8 mouse cellular contexts compared by ENCODE assay signal in genomic region chr3:95318548-95318947, GRCm38 (mm10). TPM values are rescaled to one million over a fixed set of nuclear protein-coding genes. Genes with fewer than 3 reads are reported as not detected.
A peak's percentile ranks its signal among the peaks of the same experiment; 100 is the strongest.
DNase-seq lines count a peak whose midpoint lies in the region; ATAC-seq and TF ChIP-seq lines count a peak whose summit lies in the region.

No protein-coding gene starts in this region.

- no peak for ATAC-seq in midbrain, embryonic 13.5 days
- no peak for ATAC-seq in midbrain, postnatal 0 days (ENCODE audit: low FRiP score)

- no peaks in the 10 kb centered on the region for H3K27me3 ChIP-seq in midbrain, embryonic 13.5 days
- H3K27me3 ChIP-seq in midbrain, postnatal 0 days (ENCODE audit: insufficient read depth, low read length): no peaks in the 10 kb centered on the region

- no peak overlapping the region for H3K4me3 ChIP-seq in midbrain, embryonic 13.5 days (replicated peaks)
- H3K4me3 ChIP-seq in midbrain, postnatal 0 days (ENCODE audit: low read depth, low read length): no peak overlapping the region
- no peak overlapping the region for H3K4me3 ChIP-seq in cortical plate, adult 2 months (ENCODE audit: insufficient read depth, low read length)

- H3K4me1 ChIP-seq in midbrain, embryonic 13.5 days (replicated peaks): peaks cover 40% of the 10 kb centered on the region
- 0 out of 2 replicates have a peak, but pooled peaks cover 7% of the 10 kb centered on the region for H3K4me1 ChIP-seq in midbrain, postnatal 0 days (ENCODE audit: insufficient read depth, low read length)
- peaks cover 2% of the 10 kb centered on the region; the same call in 1 of the 2 replicates for H3K4me1 ChIP-seq in cortical plate, adult 2 months (ENCODE audit: control insufficient read depth, insufficient read depth, low read length)

- DNase-seq in midbrain, postnatal 0 days (ENCODE audit: low spot score): no peak
- peak; percentile 87 to 91 for DNase-seq in kidney, adult 8-10 months
- peak; percentile 77 for DNase-seq in lung, postnatal 14 days
- DNase-seq in thymus, postnatal 0 days (ENCODE audit: low spot score): no peak
- no peak for DNase-seq in left cerebral cortex, adult 11 months (ENCODE audit: low spot score)
- no peak for DNase-seq in frontal cortex, postnatal 10 days (ENCODE audit: low spot score in 2 of 2)

- H3K27ac ChIP-seq in midbrain, embryonic 13.5 days: no peak overlapping the region
- no peak overlapping the region for H3K27ac ChIP-seq in midbrain, postnatal 0 days (ENCODE audit: low read depth, low read length)
- H3K27ac ChIP-seq in cortical plate, adult 2 months (ENCODE audit: insufficient read depth, low read length): peak overlapping the region; percentile 6; the same call in 1 of the 2 replicates

- TF ChIP-seq CTCF in midbrain, postnatal 0 days (IDR thresholded peaks at IDR 0.05): no peak
- TF ChIP-seq CTCF in cortical plate, adult 2 months (IDR thresholded peaks at IDR 0.05; ENCODE audit: extremely low read depth, insufficient read depth, low read length): no peak

- WGBS in midbrain, embryonic 13.5 days: 35% methylated on average over 6 of the region's 6 CpGs
- WGBS in midbrain, postnatal 0 days: 43% methylated on average over 6 of the region's 6 CpGs

- peak overlapping the region; percentile 12; the same call in 1 of the 2 replicates for H3K9ac ChIP-seq in midbrain, embryonic 13.5 days (replicated peaks)
- no peak overlapping the region for H3K9ac ChIP-seq in midbrain, postnatal 0 days (replicated peaks; ENCODE audit: low read length, poor library complexity, severe bottlenecking)

- no peak overlapping the region for H3K4me2 ChIP-seq in midbrain, embryonic 13.5 days (replicated peaks)
- H3K4me2 ChIP-seq in midbrain, postnatal 0 days (ENCODE audit: low read depth, low read length, poor library complexity, severe bottlenecking): no peak overlapping the region

- H3K36me3 ChIP-seq in midbrain, embryonic 13.5 days: peaks cover 38% of the 10 kb centered on the region
- peaks cover 35% of the 10 kb centered on the region for H3K36me3 ChIP-seq in midbrain, postnatal 0 days (ENCODE audit: insufficient read depth, low read length)

- H3K9me3 ChIP-seq in midbrain, embryonic 13.5 days: no peaks in the 10 kb centered on the region
- H3K9me3 ChIP-seq in midbrain, postnatal 0 days (ENCODE audit: low read length): no peaks in the 10 kb centered on the region

- 0 out of 2 replicates have a peak, but pooled peaks have one; percentile 39 for TF ChIP-seq POLR2A in cortical plate, adult 2 months (IDR thresholded peaks at IDR 0.05; ENCODE audit: extremely low read depth, insufficient read depth, low read length)

RNA-seq across cellular contexts. Expression of gene Cers2, which starts 4.0 kb away (rescaled TPM):
- polyA plus RNA-seq in midbrain, embryonic 13.5 days (2015; fragmentation: Nextera tagmentation; extraction: Ambion mirVana): 91.3 and 93.8 TPM in 2 replicates
- total RNA-seq in midbrain, postnatal 0 days (2014; rRNA removed): 58.5 and 62.7 TPM in 2 replicates
- polyA plus RNA-seq in midbrain, postnatal 0 days (2015; fragmentation: Nextera tagmentation; extraction: Ambion mirVana): 82.5 and 83.9 TPM in 2 replicates
- polyA plus RNA-seq in cortical plate, adult 2 months (2012; rRNA removed): 101 and 110 TPM in 2 replicates
- 120 and 126 TPM in 2 replicates for polyA plus RNA-seq in thymus, postnatal 0 days (2015; fragmentation: Nextera tagmentation; extraction: Ambion mirVana)

RNA-seq across cellular contexts. Expression of gene Anxa9, which starts 11.6 kb away (rescaled TPM):
- polyA plus RNA-seq in midbrain, embryonic 13.5 days (2015; fragmentation: Nextera tagmentation; extraction: Ambion mirVana): 0.58 and 0.63 TPM in 2 replicates
- total RNA-seq in midbrain, postnatal 0 days (2014; rRNA removed): 0.27 TPM in 1 of 2 replicates, not detected in the other
- polyA plus RNA-seq in midbrain, postnatal 0 days (2015; fragmentation: Nextera tagmentation; extraction: Ambion mirVana): 0.32 TPM in 2 replicates
- 2.3 and 2.4 TPM in 2 replicates for polyA plus RNA-seq in cortical plate, adult 2 months (2012; rRNA removed)
- 0.50 and 0.73 TPM in 2 replicates for polyA plus RNA-seq in thymus, postnatal 0 days (2015; fragmentation: Nextera tagmentation; extraction: Ambion mirVana)

RNA-seq across cellular contexts. Expression of gene Prune1, which starts 36.7 kb away (rescaled TPM):
- polyA plus RNA-seq in midbrain, embryonic 13.5 days (2015; fragmentation: Nextera tagmentation; extraction: Ambion mirVana): 46.4 and 50.1 TPM in 2 replicates
- 78.9 and 93.8 TPM in 2 replicates for total RNA-seq in midbrain, postnatal 0 days (2014; rRNA removed)
- 77.3 and 84.0 TPM in 2 replicates for polyA plus RNA-seq in midbrain, postnatal 0 days (2015; fragmentation: Nextera tagmentation; extraction: Ambion mirVana)
- 24.8 and 26.2 TPM in 2 replicates for polyA plus RNA-seq in cortical plate, adult 2 months (2012; rRNA removed)
- polyA plus RNA-seq in thymus, postnatal 0 days (2015; fragmentation: Nextera tagmentation; extraction: Ambion mirVana): 9.0 and 10.1 TPM in 2 replicates

RNA-seq across cellular contexts. Expression of gene Mindy1, which starts 37.4 kb away (rescaled TPM):
- polyA plus RNA-seq in midbrain, embryonic 13.5 days (2015; fragmentation: Nextera tagmentation; extraction: Ambion mirVana): 47.5 and 50.5 TPM in 2 replicates
- 36.5 and 37.1 TPM in 2 replicates for total RNA-seq in midbrain, postnatal 0 days (2014; rRNA removed)
- 34.8 and 36.5 TPM in 2 replicates for polyA plus RNA-seq in midbrain, postnatal 0 days (2015; fragmentation: Nextera tagmentation; extraction: Ambion mirVana)
- 29.6 and 33.9 TPM in 2 replicates for polyA plus RNA-seq in cortical plate, adult 2 months (2012; rRNA removed)
- polyA plus RNA-seq in thymus, postnatal 0 days (2015; fragmentation: Nextera tagmentation; extraction: Ambion mirVana): 20.1 and 22.8 TPM in 2 replicates

RNA-seq across cellular contexts. Expression of gene Setdb1, which starts 38.5 kb away (rescaled TPM):
- polyA plus RNA-seq in midbrain, embryonic 13.5 days (2015; fragmentation: Nextera tagmentation; extraction: Ambion mirVana): 45.7 and 49.9 TPM in 2 replicates
- total RNA-seq in midbrain, postnatal 0 days (2014; rRNA removed): 44.4 and 46.2 TPM in 2 replicates
- 27.4 and 28.4 TPM in 2 replicates for polyA plus RNA-seq in midbrain, postnatal 0 days (2015; fragmentation: Nextera tagmentation; extraction: Ambion mirVana)
- 34.6 and 37.5 TPM in 2 replicates for polyA plus RNA-seq in cortical plate, adult 2 months (2012; rRNA removed)
- polyA plus RNA-seq in thymus, postnatal 0 days (2015; fragmentation: Nextera tagmentation; extraction: Ambion mirVana): 22.6 and 23.8 TPM in 2 replicates

Comparison
In these comparisons a context has a peak if more than half of its experiments do, and no peak if none do; other contexts are left out.
1. DNase-seq: peak in kidney, adult 8-10 months (2 of 2) and lung, postnatal 14 days (single experiment); none in midbrain, postnatal 0 days (single experiment), thymus, postnatal 0 days (single experiment), left cerebral cortex, adult 11 months (single experiment) and frontal cortex, postnatal 10 days (0 of 2).